Mouse (Mus musculus) ovary, postnatal 36 days (tissue): ENCODE results near the gene Fbxl21.

Experiments
- DNase-seq: peaks from one replicate; pipeline ENCODE4 v3.0.0; 2022; ENCODE audit warnings: low spot score, mixed read lengths

Gene Fbxl21

DNA sequence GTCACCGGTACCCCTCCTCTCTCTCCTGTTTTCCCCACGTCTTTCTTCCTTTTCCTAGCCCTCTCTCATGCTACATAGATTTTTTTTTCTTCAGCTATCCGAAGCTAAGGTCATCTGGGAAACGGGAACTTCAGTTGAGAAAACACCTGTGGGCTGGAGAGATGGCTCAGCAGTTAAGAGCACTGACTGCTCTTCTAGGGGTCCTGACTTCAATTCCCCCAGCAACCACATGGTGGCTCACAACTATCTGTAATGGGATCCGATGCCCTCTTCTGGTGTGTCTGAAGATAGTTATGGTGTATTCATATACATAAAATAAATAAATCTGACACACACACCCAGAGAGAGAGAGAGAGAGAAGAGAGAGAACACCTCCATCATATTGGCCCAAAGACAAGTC is 13.3 kb downstream of the Fbxl21 start:
- no peak for DNase-seq

- no peak for DNase-seq
Observed at GRCm38 (mm10) chr13:56537026-56537425, 14.8 kb downstream of the Fbxl21 start.

DNA sequence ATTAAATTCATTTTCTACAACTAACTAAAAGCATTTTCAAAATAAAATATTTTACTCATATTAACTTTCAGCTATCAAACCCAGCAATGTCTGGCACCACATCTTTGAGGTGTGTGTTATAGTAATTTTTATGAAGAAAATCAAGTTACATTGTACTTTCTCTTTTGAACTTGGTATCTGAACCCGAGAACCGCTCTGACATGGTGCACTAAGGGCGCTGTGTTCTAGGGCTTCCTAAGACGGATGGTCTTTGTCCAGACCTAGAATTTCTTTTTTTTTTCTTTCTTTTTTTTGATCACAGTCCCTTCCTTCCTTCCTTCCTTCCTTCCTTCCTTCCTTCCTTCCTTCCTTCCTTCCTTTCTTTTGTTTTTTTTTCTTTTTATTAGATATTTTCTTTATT is 17.6 kb downstream of the Fbxl21 start:
- DNase-seq, result peak; percentile 34

DNA sequence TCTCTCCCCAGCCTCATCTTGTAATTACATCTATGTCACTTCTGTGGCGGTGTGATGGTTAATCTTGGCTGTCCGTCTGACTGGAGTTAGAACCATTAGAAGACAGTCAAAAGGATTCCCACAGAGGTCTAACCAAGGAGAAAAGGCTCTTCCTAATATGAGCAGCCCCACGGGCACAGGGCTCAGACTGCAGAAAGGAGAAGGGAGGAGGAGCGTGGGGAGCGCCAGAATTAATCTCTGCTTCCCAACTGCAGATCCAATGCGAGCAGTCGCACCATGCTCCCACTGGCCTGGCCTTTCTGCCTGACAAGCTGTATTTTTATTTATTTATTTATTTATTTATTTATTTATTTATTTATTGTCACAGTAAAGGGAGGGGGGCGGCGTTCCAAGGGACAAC is 21.5 kb downstream of the Fbxl21 start:
- no peak for DNase-seq

GRCm38 (mm10) chr13:56544956-56545355 is 22.7 kb downstream of the Fbxl21 start:
- DNase-seq, result no peak

- DNase-seq, result no peak
Observed at GRCm38 (mm10) chr13:56548401-56548800, 26.1 kb downstream of the Fbxl21 start, which contains the start of gene Lect2. Gene Lect2 (minus strand): TSS chr13:56548502.

- DNase-seq, result no peak
Observed at GRCm38 (mm10) chr13:56549364-56549763, 27.1 kb downstream of the Fbxl21 start.

GRCm38 (mm10) chr13:56550574-56550973 is 28.3 kb downstream of the Fbxl21 start:
- DNase-seq, result no peak

DNA sequence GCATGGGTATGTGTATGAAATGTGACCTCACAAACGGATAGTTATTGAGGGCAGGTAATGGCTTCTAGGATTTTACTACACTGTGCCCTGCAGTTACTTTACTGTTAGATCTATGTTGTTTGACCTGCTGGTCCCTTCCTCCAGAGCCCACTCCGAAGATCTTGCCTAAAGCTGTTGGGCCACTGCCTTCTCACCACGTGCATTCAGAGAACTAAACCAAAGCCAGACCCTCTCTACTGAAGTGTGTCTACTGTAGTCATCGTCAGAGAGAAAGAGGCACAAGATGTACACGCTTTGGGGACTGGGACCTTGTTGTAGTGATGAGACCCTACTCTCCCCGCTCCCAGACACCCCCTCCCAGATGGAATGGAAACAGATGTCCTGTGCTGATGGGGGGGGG is 29.4 kb downstream of the Fbxl21 start:
- no peak for DNase-seq

GRCm38 (mm10) chr13:56553923-56554322 is 31.7 kb downstream of the Fbxl21 start:
- DNase-seq, result no peak

DNA sequence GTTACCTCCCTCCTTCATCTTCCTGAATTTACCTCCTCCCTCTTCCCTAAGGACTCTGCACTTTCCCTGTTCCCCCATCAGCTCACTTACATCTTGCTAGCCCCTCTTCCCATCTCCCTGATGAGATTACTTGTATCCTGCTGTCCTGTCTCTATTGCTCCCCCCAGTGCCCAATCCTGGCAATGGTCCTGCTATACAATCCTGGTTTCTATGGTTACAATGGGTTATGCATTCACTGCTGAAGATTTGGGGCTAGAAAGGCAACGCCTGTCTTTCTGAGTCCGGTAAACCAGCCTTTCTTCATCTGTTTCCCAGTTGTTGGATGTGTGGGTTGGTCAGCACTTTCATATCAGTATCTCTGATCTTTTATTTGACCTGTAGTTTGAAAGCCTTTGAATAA is 32.1 kb downstream of the Fbxl21 start:
- peak; percentile 42 for DNase-seq

DNA sequence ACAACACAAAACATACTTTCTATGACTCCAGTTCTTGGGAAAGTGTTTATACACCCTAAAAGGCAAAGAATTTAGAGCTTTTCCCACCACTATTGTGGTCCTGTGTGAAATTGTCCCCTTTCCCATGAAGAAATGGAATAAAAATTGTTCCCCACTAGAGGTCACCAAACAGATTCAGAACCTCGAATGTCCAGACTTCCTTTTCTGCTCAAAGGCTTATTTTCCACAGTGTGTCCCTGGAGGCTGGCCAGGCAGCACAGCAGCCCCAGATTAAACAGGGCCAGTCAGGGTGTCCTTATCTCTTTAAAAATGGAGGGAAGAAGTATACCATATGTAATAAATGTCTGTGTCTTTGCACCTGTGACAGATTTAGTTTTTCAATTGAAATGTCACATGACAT is 33.7 kb downstream of the Fbxl21 start:
- peak; percentile 65 for DNase-seq

- DNase-seq, result no peak
Observed at GRCm38 (mm10) chr13:56556701-56557100, 34.4 kb downstream of the Fbxl21 start.

DNA sequence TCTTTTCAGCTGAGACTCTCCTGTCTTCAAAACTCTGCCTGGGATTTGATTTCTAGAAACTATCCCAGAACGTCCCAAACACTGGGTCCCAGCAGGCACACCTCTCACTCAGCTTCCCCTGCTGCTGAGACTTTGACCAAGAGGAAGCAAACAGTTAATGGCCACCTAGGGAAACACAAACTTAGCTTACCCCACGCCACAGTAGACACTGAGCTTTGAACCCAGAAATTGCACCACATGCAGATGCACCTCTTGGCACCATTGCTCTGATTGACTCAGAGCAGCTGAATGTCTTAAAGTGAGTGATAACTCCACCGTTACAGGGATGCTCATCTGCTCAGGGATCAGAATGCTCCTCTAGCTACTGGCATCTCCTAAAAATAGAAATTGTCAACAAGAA is 36.5 kb downstream of the Fbxl21 start:
- DNase-seq, result no peak

DNA sequence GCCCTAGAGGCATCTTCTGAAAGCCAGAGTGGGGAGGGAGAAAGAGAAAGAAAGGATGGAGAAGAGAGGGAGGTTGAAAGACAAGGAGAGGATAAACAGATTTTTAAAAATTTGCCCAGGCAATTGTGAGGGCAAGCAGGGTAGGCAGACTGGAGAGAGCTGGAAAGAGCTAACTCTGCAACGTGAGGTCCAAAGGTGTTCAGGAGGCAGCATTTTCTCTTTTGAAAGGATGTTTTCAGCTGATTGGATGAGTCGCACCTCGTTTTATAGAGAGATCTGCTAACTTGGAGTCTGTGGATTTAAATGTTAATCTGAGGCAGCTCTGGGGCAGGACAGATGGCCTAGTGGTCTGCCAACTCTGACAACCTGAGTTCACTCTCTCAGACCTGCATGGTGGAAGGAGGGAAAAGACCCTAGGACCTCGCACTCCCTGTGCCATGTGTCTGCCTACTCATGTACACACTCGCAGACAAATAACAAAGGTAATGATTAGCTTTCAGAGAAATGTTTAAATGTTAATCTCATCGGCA is 37.6 kb downstream of the Fbxl21 start:
- no peak for DNase-seq

DNA sequence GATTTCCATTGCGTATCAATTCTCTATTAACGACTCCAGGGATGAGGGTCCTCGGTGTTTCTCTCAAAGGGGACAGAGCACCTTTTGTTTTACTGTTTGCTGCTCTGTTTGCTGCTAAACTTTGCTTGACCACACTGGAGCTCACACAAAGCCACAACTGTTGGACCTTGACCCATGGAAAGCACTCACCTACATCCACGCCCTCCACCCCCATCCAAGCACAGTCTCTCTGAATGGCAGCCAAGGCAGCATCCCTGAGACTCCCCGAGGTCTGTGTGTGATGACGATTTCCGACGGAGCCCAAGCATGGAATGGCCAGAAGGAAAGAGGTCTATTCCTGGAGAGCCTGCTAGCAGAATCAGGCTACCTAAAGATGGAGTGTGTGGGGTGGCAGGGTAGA is 38.9 kb downstream of the Fbxl21 start:
- no peak for DNase-seq

- peak; percentile 32 for DNase-seq
Observed at GRCm38 (mm10) chr13:56563075-56563474, 40.8 kb downstream of the Fbxl21 start.

- DNase-seq, result no peak
Observed at GRCm38 (mm10) chr13:56566336-56566735, 44.1 kb downstream of the Fbxl21 start.

GRCm38 (mm10) chr13:56571645-56572044 is 49.4 kb downstream of the Fbxl21 start:
- DNase-seq, result no peak

GRCm38 (mm10) chr13:56575074-56575473 is 52.8 kb downstream of the Fbxl21 start:
- no peak for DNase-seq

DNA sequence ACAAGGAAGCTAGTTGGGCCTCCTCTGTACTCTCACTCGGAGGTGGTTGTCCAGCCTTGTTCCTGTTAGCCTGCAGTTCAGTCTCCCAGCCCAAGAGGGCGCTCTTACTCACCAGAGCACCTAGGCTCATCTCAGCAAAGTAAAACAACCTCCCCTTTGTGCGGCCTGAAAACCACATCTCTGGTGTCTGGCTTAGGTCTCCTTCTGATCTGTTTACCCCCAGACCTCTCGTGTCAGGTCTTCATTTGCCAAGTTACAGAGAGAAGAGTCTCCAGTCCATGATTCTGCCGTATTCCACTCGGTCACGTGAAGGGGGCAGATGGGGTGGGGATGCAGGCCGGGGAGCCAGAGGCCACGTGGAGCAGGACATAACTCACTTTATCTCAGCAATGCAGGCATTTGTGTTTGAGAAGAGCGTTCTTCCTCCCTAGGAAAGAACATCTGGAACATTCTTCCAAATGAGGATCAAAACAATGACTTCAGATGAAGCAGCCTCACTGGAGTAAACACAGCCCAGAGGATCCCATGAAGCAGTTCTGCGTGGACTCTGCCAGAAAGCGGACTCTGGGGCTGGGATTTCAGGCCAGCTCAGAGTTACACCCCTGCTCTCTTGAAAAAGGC is 53.5 kb downstream of the Fbxl21 start:
- peak; percentile 82 for DNase-seq

GRCm38 (mm10) chr13:56578097-56578496 is 55.8 kb downstream of the Fbxl21 start:
- DNase-seq, result no peak

- no peak for DNase-seq
Observed at GRCm38 (mm10) chr13:56580450-56580849, 58.2 kb downstream of the Fbxl21 start.

DNA sequence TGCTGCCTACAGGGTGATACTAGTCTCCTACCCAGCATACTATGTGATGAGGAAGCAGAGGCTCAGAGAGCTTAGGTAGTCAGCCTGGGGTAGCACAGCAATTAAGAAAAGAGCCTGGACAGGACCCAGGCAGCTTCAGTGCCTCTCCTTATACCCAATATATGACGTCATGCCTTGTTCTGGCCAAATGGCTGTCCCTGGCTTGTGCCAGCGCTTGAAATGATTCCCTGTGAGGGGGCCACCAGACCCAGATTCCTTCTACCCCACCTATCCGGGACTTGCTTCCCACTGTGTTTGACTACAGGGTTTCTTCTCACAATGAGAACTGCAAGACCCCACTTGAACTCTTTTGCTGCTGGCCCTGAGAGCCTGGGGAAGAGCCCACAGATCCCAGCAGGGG is 59.2 kb downstream of the Fbxl21 start:
- DNase-seq, result no peak
